Mouse (Mus musculus) right cerebral cortex, adult 18-20 months (tissue): ENCODE data around the gene B020011L13Rik.
"Not testable (repeated sequence)": the region's sequence is repeated elsewhere in the genome, so short reads cannot be mapped to it uniquely, and the experiment has no call there.

Experiments
- DNase-seq: peaks from one replicate; pipeline ENCODE4 v3.0.0; 2022; ENCODE audit warnings: mixed read lengths

B020011L13Rik gene

DNA sequence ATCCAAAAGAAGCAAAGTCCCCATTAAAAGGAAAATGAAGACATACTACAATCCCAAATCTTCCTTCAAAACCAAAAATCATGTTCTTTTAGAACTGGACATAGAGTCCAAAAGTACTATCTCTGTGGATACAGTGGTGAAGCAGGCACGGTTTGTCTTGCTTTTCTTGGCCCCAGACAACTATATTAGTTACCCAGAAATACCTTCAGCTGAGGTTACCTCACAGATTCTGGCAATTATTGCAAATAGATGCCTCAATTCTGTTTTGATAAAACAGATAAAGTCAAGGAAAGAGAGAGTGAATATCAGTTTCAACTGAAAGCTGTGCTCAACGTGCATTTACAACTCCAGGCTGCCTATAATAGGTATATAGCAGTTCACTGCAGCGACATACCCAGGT is at the start of gene B020011L13Rik:
B020011L13Rik (plus strand) TSS at position 301 of the 400 bp plus-strand sequence.
- DNase-seq = not testable (repeated sequence)

GRCm38 (mm10) chr1:117816271-117816670 is 35.3 kb downstream of the B020011L13Rik start:
- DNase-seq = not testable (repeated sequence)

- DNase-seq = not testable (repeated sequence)
Observed at GRCm38 (mm10) chr1:117829781-117830180, 48.8 kb downstream of the B020011L13Rik start, which contains the start of gene Gm28360. Gene Gm28360, plus strand, starts transcription at chr1:117830081.

- not testable (repeated sequence) for DNase-seq
Observed at GRCm38 (mm10) chr1:117851718-117852117, 70.8 kb downstream of the B020011L13Rik start.
